Mouse (Mus musculus) c-Kit-positive CD71-positive TER-119-negative erythroid progenitor cells, embryonic 14.5 days (primary cell): Measurements from ENCODE around the gene Ndnf.

Source experiments
- DNase-seq: peaks from one replicate; pipeline ENCODE4 v3.0.0-alpha.2; 2013; ENCODE audit warnings: low read depth

The Ndnf gene

DNA sequence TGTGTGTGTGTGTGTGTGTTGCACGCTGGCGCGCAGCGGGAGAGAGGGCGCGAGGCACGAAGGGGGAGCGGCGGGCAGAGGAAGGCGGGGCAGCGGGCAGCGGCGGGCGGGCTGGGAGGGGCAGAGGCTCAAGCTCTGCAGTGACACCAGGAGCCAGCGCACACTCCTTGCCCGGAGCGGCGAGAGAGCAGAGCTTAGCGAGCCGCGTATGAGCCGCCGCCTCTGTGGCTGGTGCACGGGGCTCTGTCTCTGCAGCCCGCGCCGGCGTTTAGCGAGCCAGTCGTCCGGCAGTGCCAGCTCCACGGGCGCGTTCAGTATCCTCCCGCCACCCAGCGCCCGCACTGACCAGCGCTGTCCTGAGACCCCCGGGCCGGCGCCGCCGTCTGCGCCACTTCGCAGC is at the start of gene Ndnf:
Ndnf (plus strand) TSS at position 140 of the 400 bp plus-strand sequence.
- DNase-seq: peak; percentile 9

DNA sequence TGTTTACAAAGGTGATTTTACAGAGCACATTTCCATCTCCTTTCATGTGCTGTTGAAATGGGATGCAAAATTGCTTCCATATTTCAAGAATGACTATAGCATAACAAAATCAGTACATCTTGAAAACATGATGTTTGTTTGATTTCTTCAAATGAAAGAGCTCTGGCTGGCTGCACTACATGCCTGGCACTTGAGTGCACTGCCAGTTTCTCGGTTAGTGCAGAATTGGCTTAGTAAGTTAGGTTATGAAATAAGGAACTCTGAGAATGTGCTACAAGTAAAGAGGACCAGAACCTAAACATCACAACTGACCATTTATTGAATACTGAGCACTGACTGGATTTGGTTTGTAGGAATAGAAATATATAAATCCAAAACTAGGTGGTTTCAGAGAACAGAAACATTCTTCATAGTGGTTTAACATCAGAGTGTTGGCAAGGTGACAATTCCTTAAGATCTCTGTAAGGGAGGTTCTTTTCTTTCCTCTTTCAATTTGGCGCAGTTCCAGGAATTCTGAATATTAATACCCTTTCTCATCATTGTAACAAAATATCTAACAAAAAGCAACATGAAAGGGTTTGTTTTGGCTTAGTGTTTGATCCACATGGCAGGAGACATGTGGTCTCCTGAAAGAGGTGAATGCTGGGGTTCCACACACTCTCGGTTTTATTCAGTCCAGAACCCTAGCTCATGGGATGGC is 48.2 kb upstream of the Ndnf start:
- no peak for DNase-seq

DNA sequence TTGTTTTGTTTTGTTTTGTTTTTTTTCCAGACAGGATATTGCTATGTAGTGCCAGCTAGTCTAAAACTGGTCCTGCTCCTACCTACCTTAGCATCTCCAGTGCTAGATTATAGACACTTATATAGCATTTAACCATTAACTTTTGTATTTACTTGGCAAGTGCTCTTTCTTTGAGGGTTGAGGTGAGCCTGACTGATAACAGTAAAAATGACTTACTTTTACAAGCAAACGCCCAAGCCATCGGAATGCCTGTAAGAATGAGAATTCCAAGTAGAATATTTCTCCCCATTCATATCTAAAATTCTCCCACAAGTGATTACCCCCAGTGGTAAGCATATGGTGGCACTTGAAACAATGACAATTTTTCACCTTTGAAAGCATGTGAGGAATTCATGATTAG is 40.8 kb upstream of the Ndnf start:
- DNase-seq: no peak

DNA sequence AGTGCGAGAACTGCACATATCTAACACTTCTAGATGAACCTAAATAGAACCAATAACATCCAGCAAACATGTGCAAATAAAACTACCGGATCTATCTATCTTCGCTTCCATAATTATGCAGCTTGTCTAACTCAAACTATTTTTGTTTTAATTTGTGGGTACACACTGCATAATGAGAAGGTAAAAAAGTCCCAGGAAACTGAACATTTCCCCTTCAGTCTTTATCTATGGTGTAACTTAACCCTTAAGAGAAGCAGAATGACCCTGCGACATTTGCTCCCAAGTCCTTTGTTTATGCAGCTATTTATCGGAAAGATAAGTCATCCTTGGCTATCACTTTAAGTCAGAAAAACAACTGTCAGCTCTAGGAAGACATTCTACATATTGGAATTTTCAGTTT is 39.2 kb upstream of the Ndnf start:
- DNase-seq: no peak

DNA sequence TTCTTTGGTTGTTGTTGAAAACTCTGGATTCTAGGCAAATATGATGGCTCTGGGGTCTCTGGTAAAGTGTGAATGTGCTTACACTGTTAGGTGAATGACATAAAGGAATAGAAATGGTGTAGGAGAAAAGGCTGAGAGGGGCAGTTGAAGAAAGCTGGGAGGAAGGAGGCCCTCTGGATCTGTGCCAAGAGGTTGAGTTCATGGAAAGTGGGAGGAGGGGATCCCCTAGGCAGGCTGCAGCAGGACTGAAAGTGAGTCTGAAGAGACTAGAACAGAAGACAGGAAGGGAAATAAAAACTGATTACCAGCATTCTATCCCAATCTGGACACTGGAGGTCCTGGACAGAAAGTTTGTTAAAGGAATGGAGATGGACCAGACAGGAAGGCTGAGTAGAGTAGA is 29.0 kb upstream of the Ndnf start:
- DNase-seq: no peak

DNA sequence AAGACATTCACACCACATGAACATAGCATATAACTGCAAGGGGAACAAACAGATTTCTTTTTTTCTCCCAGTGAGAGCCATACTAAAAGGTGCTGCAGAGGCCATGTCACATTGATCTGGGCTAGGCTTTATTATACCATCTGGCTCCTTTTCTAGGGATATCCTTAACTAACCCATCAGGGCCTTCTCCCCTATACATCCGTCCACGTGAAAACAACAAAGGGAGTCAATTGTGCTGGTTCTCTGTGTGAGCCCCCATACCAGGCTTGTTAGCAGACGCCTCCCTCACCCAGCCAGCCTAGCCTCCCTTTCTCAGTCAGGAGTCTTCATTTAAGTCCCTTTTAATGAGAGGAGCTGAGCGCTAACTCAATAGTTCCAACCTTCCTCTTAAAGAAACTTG is 27.3 kb upstream of the Ndnf start:
- DNase-seq: no peak

DNA sequence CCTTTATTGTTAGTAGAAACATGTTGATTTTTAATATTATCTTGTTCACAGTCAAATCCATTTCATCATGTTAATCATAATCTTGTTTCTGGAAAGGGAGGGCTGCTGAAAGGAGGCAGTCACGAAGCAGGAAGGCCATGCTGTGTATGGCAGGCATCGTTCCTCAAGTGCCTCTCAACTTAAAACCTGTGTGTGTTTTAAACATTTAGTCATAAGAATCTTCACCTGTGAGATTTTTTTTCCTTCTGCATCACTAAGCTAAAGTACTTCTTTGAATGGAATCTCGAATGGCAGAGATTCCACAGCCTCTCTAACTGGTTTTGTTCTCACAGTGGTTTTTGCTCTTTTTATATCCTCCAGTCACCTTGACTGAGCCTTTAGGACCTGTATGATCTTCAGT is 25.0 kb upstream of the Ndnf start:
- DNase-seq: no peak

DNA sequence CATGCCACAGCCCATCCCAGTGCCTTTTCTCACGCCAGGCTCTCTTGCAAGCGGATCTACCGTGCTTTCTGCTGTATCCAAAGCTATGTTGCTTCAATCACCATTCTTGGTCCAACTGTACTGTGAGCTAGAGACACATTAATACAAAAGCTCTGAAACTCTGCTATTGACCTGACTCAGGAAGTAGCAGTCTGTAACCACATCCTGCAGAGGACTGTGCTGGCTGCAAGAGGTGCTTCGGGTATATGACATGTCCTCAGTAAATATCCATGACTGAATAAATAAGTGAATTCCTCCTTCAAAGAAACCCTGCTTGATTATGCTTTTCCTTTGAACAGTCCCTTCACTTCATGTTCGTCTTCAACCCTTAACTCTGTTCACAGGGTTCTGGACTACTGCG is 23.7 kb upstream of the Ndnf start:
- no peak for DNase-seq

DNA sequence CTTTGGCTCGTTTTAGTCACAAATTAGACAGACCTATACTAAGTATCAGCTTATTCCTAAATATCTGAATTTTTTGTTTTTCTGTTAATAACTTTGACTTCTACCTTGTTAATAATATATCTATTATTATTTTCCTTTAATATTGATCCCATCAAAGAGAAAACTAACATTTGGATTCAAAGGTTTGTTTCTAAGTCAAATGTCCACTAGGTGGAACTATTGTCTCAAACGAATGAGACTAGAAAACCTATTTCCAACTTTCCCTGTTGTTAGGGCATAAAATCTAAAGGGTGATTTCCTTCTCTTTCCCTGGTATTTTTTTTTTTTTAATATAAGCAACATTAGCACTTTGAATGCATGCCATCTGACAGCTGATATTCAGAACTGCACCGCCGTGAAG is 20.0 kb upstream of the Ndnf start:
- DNase-seq: no peak

DNA sequence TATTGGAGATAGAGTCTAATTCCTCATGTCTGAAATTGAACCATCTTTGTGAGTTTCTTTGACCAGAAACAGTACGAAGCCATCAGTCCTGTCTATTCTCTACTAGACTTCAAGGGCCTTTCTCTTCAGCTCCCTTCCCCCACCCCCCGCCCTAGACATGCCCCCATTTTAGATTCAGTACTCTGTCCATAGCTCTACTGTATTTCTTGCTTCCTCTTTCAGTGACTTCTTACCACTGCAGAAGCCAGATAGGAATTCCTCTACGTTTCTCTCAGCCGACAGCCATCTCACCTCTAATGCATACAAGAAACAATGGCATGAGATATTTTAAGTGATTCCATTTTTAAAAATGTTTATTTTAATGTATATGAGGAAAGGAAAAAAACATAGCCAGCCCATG is 10.1 kb upstream of the Ndnf start:
- no peak for DNase-seq

DNA sequence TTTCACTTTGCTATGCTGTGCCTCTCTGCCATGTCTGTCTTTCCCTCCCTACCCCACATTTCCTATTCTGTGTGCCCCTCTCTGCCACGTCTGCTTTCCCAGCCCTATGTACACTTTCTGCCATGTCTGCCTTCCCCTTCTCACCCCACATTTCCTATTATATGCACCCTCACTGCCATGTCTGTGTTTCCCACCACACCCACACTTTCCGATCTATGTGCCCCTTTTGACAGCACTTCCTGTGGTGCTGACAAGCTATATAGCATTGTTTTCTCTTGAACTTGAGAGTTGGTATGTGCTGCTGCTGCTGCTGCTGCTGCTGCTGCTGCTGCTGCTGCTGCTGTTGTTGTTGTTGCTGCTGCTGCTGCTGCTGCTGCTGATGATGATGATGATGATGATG is 9.3 kb upstream of the Ndnf start:
- no peak for DNase-seq

DNA sequence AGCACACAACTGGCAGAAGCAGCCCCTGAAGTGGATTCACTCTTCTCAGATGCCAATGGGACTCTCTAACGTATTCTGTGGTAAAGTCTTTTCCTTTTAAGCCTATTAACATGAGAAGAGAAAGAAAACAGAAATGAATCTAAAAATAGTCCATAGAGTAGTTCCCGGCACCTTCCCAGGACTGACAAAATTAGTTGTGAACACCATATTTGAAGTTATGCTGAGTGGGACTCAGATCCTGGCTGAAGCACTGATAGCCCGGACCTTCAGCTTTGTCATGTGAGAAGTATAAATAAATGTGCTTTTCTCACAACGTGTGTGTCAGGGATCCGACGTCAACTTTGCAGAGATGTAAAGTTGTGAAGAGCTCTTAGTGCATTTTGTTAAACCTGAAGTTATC is 7.4 kb upstream of the Ndnf start:
- DNase-seq: no peak

DNA sequence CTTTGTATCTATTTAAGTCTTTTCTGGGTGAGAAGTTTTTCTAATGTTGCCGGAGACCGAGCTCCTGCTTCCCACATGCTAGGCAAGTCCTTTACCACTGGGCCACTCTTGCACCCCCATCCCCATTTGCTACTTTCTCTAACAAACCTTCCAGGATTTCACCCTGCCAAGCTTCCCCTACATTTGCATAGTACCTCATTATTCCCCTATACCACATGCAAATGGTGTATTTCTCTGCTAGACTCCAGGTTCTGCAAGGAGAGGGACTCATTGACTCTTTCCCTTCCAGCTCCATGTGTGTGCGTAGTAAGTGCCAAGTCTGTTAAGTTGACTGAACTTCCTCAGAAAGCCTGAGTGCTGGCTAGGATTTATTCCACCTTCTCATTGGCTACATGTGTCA is 5.1 kb upstream of the Ndnf start:
- no peak for DNase-seq

DNA sequence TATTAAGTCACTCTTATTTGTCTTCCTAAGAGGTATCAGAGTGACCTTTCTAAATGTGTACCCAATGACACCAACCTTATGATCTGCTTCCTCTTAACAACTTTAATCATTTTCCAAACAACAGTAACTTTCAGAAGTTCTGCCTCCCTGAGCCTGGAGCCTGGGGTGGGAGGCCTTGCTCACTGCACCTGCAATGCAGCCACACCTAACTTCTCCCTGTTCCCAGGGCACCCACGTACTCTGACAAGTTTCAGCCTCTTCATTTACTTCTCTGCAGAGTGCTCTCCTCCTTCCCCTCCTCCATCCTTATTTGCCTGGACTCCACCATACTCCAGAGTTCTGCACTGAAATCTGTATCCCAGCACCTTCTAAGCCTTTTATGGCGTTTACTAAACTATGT is 1.4 kb upstream of the Ndnf start:
- DNase-seq: no peak

DNA sequence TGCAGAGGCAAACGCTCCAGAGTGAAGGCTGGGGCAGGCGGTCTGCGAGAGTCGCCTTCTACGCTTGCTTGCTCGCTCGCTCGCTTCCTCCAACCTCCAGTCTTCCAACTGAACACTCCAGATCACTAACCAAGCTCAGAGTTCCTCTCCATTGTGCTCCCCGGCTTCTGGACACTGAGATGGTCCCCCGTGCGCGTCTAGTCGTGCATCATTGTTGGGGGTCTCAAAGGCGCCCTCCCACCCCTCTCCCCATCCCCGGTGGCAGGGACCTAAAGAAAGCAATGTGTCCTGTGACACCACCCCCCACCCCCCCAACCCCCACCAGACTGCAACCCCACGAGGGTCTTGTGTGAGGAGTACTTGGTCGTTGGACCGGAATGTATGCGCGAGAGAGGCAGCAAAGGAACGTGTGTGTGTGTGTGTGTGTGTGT is 394 bp upstream of the Ndnf start:
- no peak for DNase-seq

DNA sequence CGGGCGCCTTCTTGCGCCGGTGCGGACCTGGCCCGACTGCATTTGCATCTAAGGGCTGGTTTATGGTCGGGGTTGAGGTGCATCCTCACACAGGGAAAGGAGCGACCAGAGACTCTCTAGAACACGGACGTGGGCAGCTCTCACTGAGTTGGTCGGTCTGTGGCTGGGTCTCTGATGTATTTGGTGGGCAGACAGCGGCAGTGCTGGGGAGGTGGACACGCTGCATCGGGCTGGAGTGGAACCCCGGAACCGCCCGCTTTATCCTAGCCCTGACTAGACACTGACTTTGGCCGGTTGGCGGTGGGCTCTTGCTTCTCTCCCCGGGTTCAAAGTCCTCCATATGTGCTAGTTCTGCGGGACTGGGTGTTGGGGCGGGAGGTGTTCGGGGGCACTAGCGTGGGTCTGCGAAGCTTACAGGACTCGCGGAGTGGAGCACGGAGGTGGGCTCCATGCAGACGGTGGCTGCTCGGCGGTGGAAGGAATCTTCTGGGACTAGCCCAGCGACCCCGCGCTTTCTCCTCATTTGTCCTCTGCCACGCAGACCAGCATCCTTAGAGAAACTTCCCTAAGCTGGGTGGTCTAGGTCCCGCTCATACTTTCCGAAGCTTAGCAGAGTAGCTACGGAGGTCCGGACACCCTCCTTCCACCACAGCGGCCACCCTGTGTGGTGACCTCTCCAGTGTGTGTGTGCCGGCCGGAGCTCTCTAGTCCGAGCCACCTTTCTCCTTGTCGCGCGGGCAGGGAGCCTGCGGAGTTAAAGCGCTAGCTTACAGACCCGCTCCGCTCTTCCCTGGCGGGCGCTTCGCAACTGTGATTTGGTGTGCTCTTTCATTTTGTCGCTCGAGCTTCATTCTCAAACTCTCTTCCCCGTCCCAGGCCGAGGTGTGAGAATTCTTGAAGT is 991 bp downstream of the Ndnf start:
- no peak for DNase-seq

DNA sequence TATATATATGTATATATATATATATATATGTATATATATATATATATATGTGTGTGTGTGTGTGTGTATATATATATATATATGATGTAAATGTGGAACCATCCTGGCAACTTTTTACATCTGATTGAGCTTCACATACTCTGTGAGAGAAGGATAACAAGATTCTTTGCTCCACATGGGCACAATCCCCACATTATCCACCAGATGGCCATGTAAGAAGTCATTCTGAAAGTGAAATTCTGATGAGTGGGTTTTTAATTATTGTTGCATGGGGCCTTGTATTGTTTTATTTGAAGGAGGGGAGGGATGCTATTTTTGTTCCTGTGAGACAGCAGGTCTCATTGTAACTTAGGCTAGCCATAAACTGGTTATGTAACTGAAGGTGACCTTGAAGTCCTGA is 22.5 kb downstream of the Ndnf start:
- DNase-seq: no peak

DNA sequence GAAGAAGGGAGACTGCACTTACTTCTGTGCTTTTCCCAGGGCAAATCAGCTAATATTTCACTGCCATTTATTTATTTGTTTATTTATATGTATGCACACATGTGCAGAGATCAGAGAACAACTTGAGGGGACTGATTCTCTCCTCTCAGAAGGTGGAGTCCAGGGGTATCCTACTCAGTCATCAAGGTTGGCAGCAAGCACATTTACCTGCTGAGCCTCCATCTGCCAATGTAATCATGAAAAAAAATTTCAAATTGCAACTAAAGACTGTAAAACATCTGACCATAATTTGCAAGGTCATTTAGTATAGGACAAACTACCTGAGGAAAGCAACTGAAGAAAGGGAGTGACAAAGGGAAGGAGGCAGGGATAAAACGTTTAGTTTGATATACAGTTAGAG is 49.3 kb downstream of the Ndnf start:
- no peak for DNase-seq

DNA sequence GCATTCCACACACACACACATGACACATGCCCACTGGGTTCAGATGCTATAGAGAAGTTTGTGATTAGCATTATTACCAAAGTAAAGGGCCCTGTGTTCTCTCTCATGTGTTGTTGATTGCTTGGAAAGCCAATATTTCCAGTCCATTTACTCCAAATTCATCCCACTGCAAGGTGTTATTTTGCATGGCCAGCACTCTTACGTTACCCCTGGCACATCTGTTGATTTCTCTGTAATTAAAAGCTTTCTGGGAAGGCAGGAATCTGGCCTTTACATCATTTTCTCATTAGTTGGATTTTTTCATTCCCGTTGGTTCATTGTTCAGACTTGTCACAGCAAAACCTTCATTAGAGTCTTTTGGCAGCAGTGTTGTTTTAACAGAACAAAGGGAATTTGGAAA is 54.3 kb downstream of the Ndnf start:
- no peak for DNase-seq

DNA sequence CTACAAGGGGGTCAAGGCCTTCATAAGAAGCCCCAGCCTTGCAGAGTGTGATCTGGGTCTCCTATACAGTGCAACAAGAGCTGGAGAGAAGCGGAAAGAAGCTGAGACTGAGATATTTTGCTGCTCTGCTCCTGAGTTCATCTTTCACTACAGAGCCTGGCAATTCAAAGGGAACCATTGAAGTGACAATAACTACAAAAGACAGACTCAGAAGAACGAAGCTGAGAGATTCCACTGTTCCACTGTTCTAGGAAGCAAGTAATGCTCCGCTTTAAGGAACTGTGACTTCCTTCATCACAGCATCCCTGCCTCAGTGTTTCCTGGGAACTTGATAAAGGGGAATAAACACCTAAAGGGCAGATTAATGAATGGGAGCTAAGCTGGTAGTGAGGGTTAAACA is 56.9 kb downstream of the Ndnf start:
- DNase-seq: no peak

DNA sequence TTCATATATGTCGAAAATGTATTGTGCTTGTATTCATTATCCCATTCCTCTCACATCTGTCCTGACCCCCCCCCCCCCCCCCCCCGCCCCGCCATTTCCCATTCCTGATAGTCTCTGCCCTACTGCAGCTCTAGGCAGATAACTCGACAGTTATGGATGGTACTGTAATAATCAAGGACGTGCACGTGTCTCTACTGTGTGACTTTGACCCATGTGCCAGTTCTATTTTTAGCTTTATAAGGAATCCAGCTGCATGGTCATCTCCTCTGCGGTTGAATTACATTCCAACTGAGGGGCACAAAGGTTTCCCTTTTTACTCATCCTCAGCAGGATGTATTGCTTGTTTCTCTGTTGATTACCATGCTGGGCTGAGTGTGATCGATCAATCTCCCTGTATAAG is 68.1 kb downstream of the Ndnf start:
- DNase-seq: no peak

DNA sequence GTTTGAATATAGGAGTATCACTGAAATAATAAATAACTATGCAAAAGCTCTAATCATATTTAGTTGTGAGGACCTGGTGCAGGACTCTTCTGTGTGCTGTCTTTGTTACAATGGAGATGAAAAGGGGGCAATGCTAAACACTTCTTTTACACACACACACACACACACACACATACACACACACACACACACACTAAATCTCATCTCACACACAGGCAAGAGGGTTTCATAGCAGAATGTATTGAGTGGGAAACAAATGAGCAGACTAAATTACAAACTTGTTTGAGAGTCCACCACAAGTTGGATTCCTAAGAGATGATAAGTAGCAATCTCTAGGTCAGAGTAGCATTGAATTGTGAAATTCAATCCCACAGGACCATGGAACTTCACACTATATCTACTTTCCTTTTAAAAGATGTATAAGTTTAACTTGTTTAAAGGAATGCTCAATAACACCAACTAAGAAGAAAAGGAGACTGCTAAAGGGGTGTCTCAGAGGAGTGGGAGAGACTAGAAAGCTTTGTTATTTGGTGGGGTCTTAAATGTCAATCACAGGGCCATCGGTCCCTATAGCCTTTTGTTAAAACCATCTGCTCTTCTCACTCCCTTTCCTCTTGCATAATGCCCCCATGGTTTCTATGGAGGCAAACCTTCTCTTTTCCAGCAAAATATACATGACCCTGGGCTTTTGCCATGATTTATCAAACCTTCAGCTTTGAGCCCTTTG is 71.9 kb downstream of the Ndnf start:
- DNase-seq: no peak

DNA sequence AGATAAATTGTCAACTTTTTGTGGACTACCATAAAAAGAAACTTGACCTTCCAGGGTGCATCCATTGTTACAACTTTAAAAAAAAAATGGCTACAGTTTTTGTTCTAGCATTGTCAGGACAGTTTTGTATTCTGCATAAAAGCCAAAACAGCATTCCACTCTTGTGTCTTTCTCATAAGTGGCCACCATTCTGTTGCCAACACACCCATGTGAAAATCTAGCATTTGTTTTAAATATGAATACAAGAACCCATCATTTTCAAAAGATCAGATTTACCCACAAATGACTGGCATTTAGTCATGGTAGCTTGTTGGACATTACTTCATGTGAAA is 72.4 kb downstream of the Ndnf start:
- DNase-seq: no peak
